Mouse (Mus musculus) heart, postnatal 0 days (tissue): ENCODE data around the gene Dbf4.

Experiments
- CTCF ChIP-seq: IDR thresholded peaks from 2 replicates; pipeline ENCODE4 v1.5.1; 2016; ENCODE audit warnings: antibody characterized with exemption, control low read depth, low read depth
- EP300 ChIP-seq: IDR thresholded peaks from 2 replicates; pipeline ENCODE4 v1.6.1; 2016; ENCODE audit warnings: antibody characterized with exemption, low read depth

- TF ChIP-seq CTCF (no peak), EP300 (no peak)
Measured at GRCm38 (mm10) chr5:8424116-8424515, 1.6 kb upstream of the Dbf4 start.
